Mouse (Mus musculus) embryonic facial prominence, embryonic 15.5 days (tissue): ENCODE data around the gene Enpp7. TPM values are rescaled to one million over a fixed set of nuclear protein-coding genes. Genes with fewer than 3 reads are reported as not detected.

Source experiments
- ATAC-seq: fragments of 200-750 bp; cut with Nextera tagmentation; 2 replicates; pipeline ENCODE4 v1.8.0; 2017; ENCODE audit warnings: low read depth, moderate TSS enrichment; ENCODE audit not compliant: insufficient number of reproducible peaks, low FRiP score, low TSS enrichment
- H3K27ac ChIP-seq: fragments of 300-500 bp; sonication (generic); replicated peaks from 2 replicates; pipeline ENCODE4 v1.5.1; 2015; ENCODE audit warnings: mild to moderate bottlenecking, inconsistent platforms
- H3K27me3 ChIP-seq: fragments of 300-500 bp; sonication (generic); 2 replicates; pipeline ENCODE4 v1.6.1; 2015; ENCODE audit warnings: inconsistent platforms
- H3K36me3 ChIP-seq: fragments of 300-500 bp; sonication (generic); 2 replicates; pipeline ENCODE4 v1.6.1; 2015; ENCODE audit warnings: mild to moderate bottlenecking, inconsistent platforms
- H3K4me1 ChIP-seq: fragments of 300-500 bp; sonication (generic); 2 replicates; pipeline ENCODE4 v1.6.1; 2015; ENCODE audit warnings: inconsistent platforms
- H3K4me2 ChIP-seq: fragments of 300-500 bp; sonication (generic); replicated peaks from 2 replicates; pipeline ENCODE4 v1.6.1; 2015; ENCODE audit warnings: mild to moderate bottlenecking, inconsistent platforms
- H3K4me3 ChIP-seq: fragments of 300-500 bp; sonication (generic); replicated peaks from 2 replicates; pipeline ENCODE4 v1.5.1; 2015; ENCODE audit warnings: mild to moderate bottlenecking, inconsistent platforms
- H3K9ac ChIP-seq: fragments of 300-500 bp; sonication (generic); 2 replicates; pipeline ENCODE4 v1.6.1; 2015; ENCODE audit warnings: inconsistent platforms
- H3K9me3 ChIP-seq: fragments of 300-500 bp; sonication (generic); replicated peaks from 2 replicates; pipeline ENCODE4 v1.6.1; 2016; ENCODE audit warnings: inconsistent platforms
- WGBS: fragments of 180-500 bp; shearing (Covaris S2); methylation state at CpG from one replicate; pipeline ENCODE4 v1.1.7; 2015; 5-methylcytosine and 5-hydroxymethylcytosine counted together
- polyA plus RNA-seq: library from polyadenylated mRNA; unstranded; fragments of >200 nt; fragmentation: Nextera tagmentation; extraction: Ambion mirVana; gene quantifications from 2 replicates; pipeline ENCODE4 v1.2.1, GENCODE M21; 2015

Gene Enpp7
- not detected in 2 replicates for polyA plus RNA-seq

- Histone ChIP-seq H3K4me3 (no peak within 1 kb of the TSS), H3K27ac (no peak within 1 kb of the TSS), H3K36me3 (no peaks in the 10 kb centered on the region), H3K9ac (no peak within 1 kb of the TSS), H3K27me3 (no peaks in the 10 kb centered on the region), H3K4me1 (no peaks in the 10 kb centered on the region), H3K4me2 (no peak within 1 kb of the TSS), H3K9me3 (no peaks in the 10 kb centered on the region)
- 84% methylated on average over 10 of the region's 10 CpGs for WGBS
- no peak for ATAC-seq
These were observed at the start of gene Enpp7 for GRCm38 (mm10) chr11:118987999-118988398. Enpp7 (plus strand) TSS chr11:118988188.

GRCm38 (mm10) chr11:118939731-118940130, 48.3 kb upstream of the Enpp7 start:
- Histone ChIP-seq H3K9ac (no peak overlapping the region), H3K9me3 (no peaks in the 10 kb centered on the region), H3K27me3 (peaks cover 5% of the 10 kb centered on the region; the same call in 1 of the 2 replicates), H3K36me3 (no peaks in the 10 kb centered on the region), H3K4me3 (no peak overlapping the region), H3K27ac (no peak overlapping the region), H3K4me2 (no peak overlapping the region), H3K4me1 (no peaks in the 10 kb centered on the region)
- no peak for ATAC-seq
- 79% methylated on average over 4 of the region's 4 CpGs for WGBS

GRCm38 (mm10) chr11:118940539-118940938, 47.4 kb upstream of the Enpp7 start:
- ATAC-seq, result no peak
- Histone ChIP-seq H3K9ac (no peak overlapping the region), H3K4me2 (no peak overlapping the region), H3K4me3 (no peak overlapping the region), H3K9me3 (no peaks in the 10 kb centered on the region), H3K27ac (no peak overlapping the region), H3K4me1 (no peaks in the 10 kb centered on the region), H3K36me3 (no peaks in the 10 kb centered on the region), H3K27me3 (peaks cover 5% of the 10 kb centered on the region)
- 66% methylated on average over 11 of the region's 11 CpGs for WGBS

GRCm38 (mm10) chr11:118941268-118941667, 46.7 kb upstream of the Enpp7 start:
- H3K4me3 ChIP-seq, result no peak overlapping the region
- H3K9me3 ChIP-seq, result no peaks in the 10 kb centered on the region
- 42% methylated on average over 5 of the region's 5 CpGs for WGBS
- H3K4me1 ChIP-seq, result no peaks in the 10 kb centered on the region
- no peak for ATAC-seq
- H3K27ac ChIP-seq, result no peak overlapping the region
- H3K9ac ChIP-seq, result no peak overlapping the region
- H3K27me3 ChIP-seq, result peaks cover 10% of the 10 kb centered on the region
- H3K4me2 ChIP-seq, result no peak overlapping the region
- no peaks in the 10 kb centered on the region for H3K36me3 ChIP-seq

- Histone ChIP-seq H3K9ac (no peak overlapping the region), H3K4me3 (no peak overlapping the region), H3K27ac (no peak overlapping the region), H3K36me3 (no peaks in the 10 kb centered on the region), H3K27me3 (peaks cover 4% of the 10 kb centered on the region; the same call in 1 of the 2 replicates), H3K4me1 (no peaks in the 10 kb centered on the region), H3K4me2 (no peak overlapping the region), H3K9me3 (no peaks in the 10 kb centered on the region)
- WGBS, result 88% methylated on average over 8 of the region's 8 CpGs
- no peak for ATAC-seq
These were observed 42.1 kb upstream of the Enpp7 start for GRCm38 (mm10) chr11:118945868-118946267.

GRCm38 (mm10) chr11:118955016-118955415, 33.0 kb upstream of the Enpp7 start:
- no peak overlapping the region for H3K4me2 ChIP-seq
- no peak overlapping the region for H3K4me3 ChIP-seq
- no peak overlapping the region for H3K27ac ChIP-seq
- no peak overlapping the region for H3K9ac ChIP-seq
- H3K27me3 ChIP-seq, result no peaks in the 10 kb centered on the region
- H3K36me3 ChIP-seq, result no peaks in the 10 kb centered on the region
- peaks cover 18% of the 10 kb centered on the region for H3K4me1 ChIP-seq
- WGBS, result 36% methylated on average over 6 of the region's 6 CpGs
- H3K9me3 ChIP-seq, result no peaks in the 10 kb centered on the region
- no peak for ATAC-seq

GRCm38 (mm10) chr11:118957070-118957471, 30.9 kb upstream of the Enpp7 start:
- Histone ChIP-seq H3K4me3 (no peak overlapping the region), H3K36me3 (no peaks in the 10 kb centered on the region), H3K9ac (no peak overlapping the region), H3K9me3 (no peaks in the 10 kb centered on the region), H3K27me3 (no peaks in the 10 kb centered on the region), H3K4me2 (no peak overlapping the region), H3K27ac (no peak overlapping the region), H3K4me1 (peaks cover 18% of the 10 kb centered on the region)
- ATAC-seq, result peak; percentile 31; the same call in 1 of the 2 replicates
- WGBS, result 43% methylated on average over 14 of the region's 14 CpGs

GRCm38 (mm10) chr11:118960649-118961048, 27.3 kb upstream of the Enpp7 start:
- H3K9ac ChIP-seq, result no peak overlapping the region
- H3K4me1 ChIP-seq, result peaks cover 21% of the 10 kb centered on the region
- no peaks in the 10 kb centered on the region for H3K27me3 ChIP-seq
- WGBS, result 57% methylated on average over 3 of the region's 3 CpGs
- H3K4me3 ChIP-seq, result no peak overlapping the region
- H3K9me3 ChIP-seq, result no peaks in the 10 kb centered on the region
- H3K36me3 ChIP-seq, result no peaks in the 10 kb centered on the region
- ATAC-seq, result no peak
- H3K27ac ChIP-seq, result no peak overlapping the region
- H3K4me2 ChIP-seq, result no peak overlapping the region

GRCm38 (mm10) chr11:118962478-118962877, 25.5 kb upstream of the Enpp7 start:
- Histone ChIP-seq H3K27me3 (0 out of 2 replicates have a peak, but pooled peaks cover 3% of the 10 kb centered on the region), H3K9ac (no peak overlapping the region), H3K4me1 (peaks cover 13% of the 10 kb centered on the region), H3K4me2 (no peak overlapping the region), H3K27ac (no peak overlapping the region), H3K4me3 (no peak overlapping the region), H3K9me3 (no peaks in the 10 kb centered on the region), H3K36me3 (no peaks in the 10 kb centered on the region)
- no peak for ATAC-seq
- 57% methylated on average over 4 of the region's 4 CpGs for WGBS

- 76% methylated on average over 5 of the region's 5 CpGs for WGBS
- Histone ChIP-seq H3K36me3 (no peaks in the 10 kb centered on the region), H3K9ac (no peak overlapping the region), H3K4me1 (peaks cover 8% of the 10 kb centered on the region), H3K4me2 (no peak overlapping the region), H3K27me3 (0 out of 2 replicates have a peak, but pooled peaks cover 4% of the 10 kb centered on the region), H3K9me3 (no peaks in the 10 kb centered on the region), H3K27ac (no peak overlapping the region), H3K4me3 (no peak overlapping the region)
- ATAC-seq, result no peak
These were observed 24.1 kb upstream of the Enpp7 start for GRCm38 (mm10) chr11:118963926-118964325.

GRCm38 (mm10) chr11:118965078-118965477, 22.9 kb upstream of the Enpp7 start:
- WGBS, result 27% methylated on average over 7 of the region's 7 CpGs
- 0 out of 2 replicates have a peak, but pooled peaks cover 4% of the 10 kb centered on the region for H3K27me3 ChIP-seq
- H3K9me3 ChIP-seq, result no peaks in the 10 kb centered on the region
- no peak overlapping the region for H3K4me3 ChIP-seq
- H3K9ac ChIP-seq, result no peak overlapping the region
- H3K27ac ChIP-seq, result no peak overlapping the region
- H3K4me2 ChIP-seq, result no peak overlapping the region
- peaks cover 8% of the 10 kb centered on the region for H3K4me1 ChIP-seq
- no peaks in the 10 kb centered on the region for H3K36me3 ChIP-seq
- ATAC-seq, result no peak

GRCm38 (mm10) chr11:118971470-118972034, 16.4 kb upstream of the Enpp7 start:
- peaks cover 23% of the 10 kb centered on the region for H3K27me3 ChIP-seq
- no peak overlapping the region for H3K27ac ChIP-seq
- H3K9ac ChIP-seq, result no peak overlapping the region
- no peak for ATAC-seq
- H3K4me1 ChIP-seq, result 0 out of 2 replicates have a peak, but pooled peaks cover 5% of the 10 kb centered on the region
- 30% methylated on average over 20 of the region's 20 CpGs for WGBS
- no peak overlapping the region for H3K4me2 ChIP-seq
- H3K36me3 ChIP-seq, result no peaks in the 10 kb centered on the region
- no peaks in the 10 kb centered on the region for H3K9me3 ChIP-seq
- no peak overlapping the region for H3K4me3 ChIP-seq
